Mouse (Mus musculus) bone marrow macrophage, adult 2 months (primary cell): ENCODE measurements around the gene Wee1.
"Not testable (repeated sequence)": the region's sequence is repeated elsewhere in the genome, so short reads cannot be mapped to it uniquely, and the experiment has no call there.

ENCODE experiments used
- CTCF ChIP-seq: IDR thresholded peaks from 2 replicates; pipeline ENCODE4 v1.5.1; 2012; ENCODE audit warnings: low read depth, mild to moderate bottlenecking, low read length, moderate library complexity
- POLR2A ChIP-seq: IDR thresholded peaks from 2 replicates; pipeline ENCODE4 v1.6.1; 2012; ENCODE audit warnings: mild to moderate bottlenecking, low read depth, low read length, borderline replicate concordance

DNA sequence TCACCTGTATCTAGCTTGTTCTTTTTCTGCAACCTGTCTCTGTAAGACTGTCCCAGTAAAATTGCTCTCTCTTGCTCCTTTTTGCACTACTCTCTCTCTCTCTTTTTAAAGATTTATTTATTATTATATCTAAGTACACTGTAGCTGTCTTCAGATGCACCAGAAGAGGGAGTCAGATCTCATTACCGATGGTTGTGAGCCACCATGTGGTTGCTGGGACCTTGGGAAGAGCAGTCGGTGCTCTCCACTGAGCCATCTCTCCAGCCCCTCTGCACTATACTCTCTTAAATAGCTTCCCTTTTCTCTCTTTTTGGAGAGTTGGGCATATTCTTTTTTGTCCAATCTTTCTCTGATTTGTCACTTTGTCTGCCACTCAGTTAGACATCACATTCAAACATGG is 10.4 kb downstream of the Wee1 start:
- not testable (repeated sequence) for TF ChIP-seq POLR2A, CTCF
